Mouse (Mus musculus): ENCODE data around the gene Zdhhc11. TPM values are rescaled to one million over a fixed set of nuclear protein-coding genes. Genes with fewer than 3 reads are reported as not detected.
A peak's percentile ranks its signal among the peaks of the same experiment; 100 is the strongest.
"Not testable (repeated sequence)": the region's sequence is repeated elsewhere in the genome, so short reads cannot be mapped to it uniquely, and the experiment has no call there.

The Zdhhc11 gene
- polyA plus RNA-seq, 1 experiment from 2014 or later, result not detected

- WGBS, result 55% methylated on average over 12 of the region's 12 CpGs
- H3K4me1 ChIP-seq (replicated peaks), result no peaks in the 10 kb centered on the region; the same call in 1 of the 2 replicates
- no peak overlapping the region for H3K4me3 ChIP-seq (replicated peaks)
- no peak overlapping the region for H3K9ac ChIP-seq (replicated peaks)
- no peak overlapping the region for H3K4me2 ChIP-seq (replicated peaks)
- H3K27ac ChIP-seq, result no peak overlapping the region
- no peaks in the 10 kb centered on the region for H3K27me3 ChIP-seq
- peak; percentile 90 for ATAC-seq
- H3K36me3 ChIP-seq, result no peaks in the 10 kb centered on the region
- no peaks in the 10 kb centered on the region for H3K9me3 ChIP-seq
Measured at GRCm38 (mm10) chr13:73970545-73971448, 7.1 kb downstream of the Zdhhc11 start.

- Histone ChIP-seq H3K9ac (replicated peaks) (no peak overlapping the region), H3K36me3 (no peaks in the 10 kb centered on the region), H3K4me3 (replicated peaks) (no peak overlapping the region), H3K27ac (no peak overlapping the region), H3K4me2 (replicated peaks) (no peak overlapping the region), H3K4me1 (replicated peaks) (no peaks in the 10 kb centered on the region; the same call in 1 of the 2 replicates), H3K27me3 (no peaks in the 10 kb centered on the region), H3K9me3 (no peaks in the 10 kb centered on the region)
- 91% methylated on average over 3 of the region's 3 CpGs for WGBS
- ATAC-seq, result no peak
Measured at GRCm38 (mm10) chr13:73974523-73974922, 10.9 kb downstream of the Zdhhc11 start.

DNA sequence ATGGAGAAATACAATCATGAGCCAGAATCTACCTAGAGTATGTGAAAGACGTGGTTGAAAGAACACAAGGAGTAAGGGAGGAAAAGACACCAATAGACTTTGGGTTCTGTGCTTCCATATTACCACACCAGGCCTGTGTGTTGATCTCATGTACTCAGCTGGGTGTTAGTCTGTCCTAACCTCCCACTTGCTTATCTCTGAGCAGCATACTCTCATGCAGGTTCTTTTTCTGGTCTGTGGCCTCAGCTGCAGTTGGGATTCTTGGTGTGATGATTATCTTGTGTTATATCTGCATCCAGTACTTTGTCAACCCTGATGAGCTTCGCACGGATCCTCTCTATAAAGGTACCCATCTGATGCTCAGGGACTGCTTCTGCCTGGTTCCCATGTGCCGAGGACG lies 13.3 kb downstream of the Zdhhc11 start:
- no peaks in the 10 kb centered on the region for H3K9me3 ChIP-seq
- no peak overlapping the region for H3K27ac ChIP-seq
- 91% methylated on average over 5 of the region's 5 CpGs for WGBS
- no peaks in the 10 kb centered on the region for H3K4me1 ChIP-seq (replicated peaks)
- no peaks in the 10 kb centered on the region for H3K27me3 ChIP-seq
- H3K4me3 ChIP-seq (replicated peaks), result no peak overlapping the region
- no peak overlapping the region for H3K9ac ChIP-seq (replicated peaks)
- H3K4me2 ChIP-seq (replicated peaks), result no peak overlapping the region
- no peak for ATAC-seq
- no peaks in the 10 kb centered on the region for H3K36me3 ChIP-seq

DNA sequence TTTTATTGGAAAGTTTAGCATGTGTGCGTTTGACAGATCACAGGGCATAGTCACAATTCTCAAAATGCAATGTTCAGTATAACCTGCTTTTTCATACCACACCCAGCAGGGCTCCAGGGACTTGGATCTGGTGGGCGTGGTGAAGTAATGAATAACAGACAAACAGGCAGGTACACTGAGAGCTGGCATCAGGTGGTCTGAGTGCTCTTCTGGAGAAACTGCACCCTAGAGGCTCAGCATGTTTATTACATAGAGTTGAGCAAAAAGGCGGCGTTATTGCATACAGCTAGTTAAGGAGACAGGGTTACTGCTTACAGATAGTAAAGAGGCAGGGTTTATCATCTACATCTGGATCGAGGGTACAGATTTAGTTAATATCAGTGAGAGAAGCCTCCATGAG lies 26.7 kb downstream of the Zdhhc11 start:
- no peaks in the 10 kb centered on the region for H3K4me1 ChIP-seq (replicated peaks)
- no peak overlapping the region for H3K9ac ChIP-seq (replicated peaks)
- H3K36me3 ChIP-seq, result no peaks in the 10 kb centered on the region
- no peaks in the 10 kb centered on the region for H3K9me3 ChIP-seq
- WGBS, result 86% methylated on average over 5 of the region's 5 CpGs
- H3K4me2 ChIP-seq (replicated peaks), result no peak overlapping the region
- ATAC-seq, result no peak
- H3K4me3 ChIP-seq (replicated peaks), result no peak overlapping the region
- no peaks in the 10 kb centered on the region for H3K27me3 ChIP-seq
- H3K27ac ChIP-seq, result no peak overlapping the region

DNA sequence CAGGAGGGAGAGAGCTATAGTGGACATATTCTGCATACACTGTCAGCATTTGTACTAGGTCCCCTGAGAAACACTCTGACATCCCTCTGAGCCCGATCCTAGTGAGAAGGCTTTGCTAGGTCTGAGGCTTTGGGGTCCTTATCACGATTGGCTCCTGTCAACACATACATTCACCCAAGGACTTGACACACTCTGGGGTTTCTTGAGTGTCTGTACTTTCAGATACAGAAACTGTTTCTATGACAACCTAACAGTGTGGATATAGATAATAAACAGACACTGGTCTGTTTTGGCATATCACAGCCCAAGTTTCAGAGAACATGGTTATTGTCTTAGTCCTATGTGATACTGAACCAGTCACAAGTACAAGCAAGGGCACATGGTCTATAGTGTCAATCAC lies 27.1 kb downstream of the Zdhhc11 start:
- Histone ChIP-seq H3K36me3 (no peaks in the 10 kb centered on the region), H3K9me3 (no peaks in the 10 kb centered on the region), H3K27me3 (no peaks in the 10 kb centered on the region), H3K27ac (no peak overlapping the region), H3K4me2 (replicated peaks) (no peak overlapping the region), H3K4me3 (replicated peaks) (no peak overlapping the region), H3K9ac (replicated peaks) (no peak overlapping the region), H3K4me1 (replicated peaks) (no peaks in the 10 kb centered on the region)
- 81% methylated on average over 2 of the region's 2 CpGs for WGBS
- no peak for ATAC-seq

- H3K27me3 ChIP-seq, result no peaks in the 10 kb centered on the region
- WGBS, result 83% methylated on average over 5 of the region's 5 CpGs
- no peaks in the 10 kb centered on the region for H3K36me3 ChIP-seq
- no peak overlapping the region for H3K27ac ChIP-seq
- no peak overlapping the region for H3K4me3 ChIP-seq (replicated peaks)
- ATAC-seq, result no peak
- H3K4me2 ChIP-seq (replicated peaks), result no peak overlapping the region
- no peak overlapping the region for H3K9ac ChIP-seq (replicated peaks)
- H3K9me3 ChIP-seq, result no peaks in the 10 kb centered on the region
- no peaks in the 10 kb centered on the region for H3K4me1 ChIP-seq (replicated peaks)
Measured at GRCm38 (mm10) chr13:73991267-73991666, 27.6 kb downstream of the Zdhhc11 start.

GRCm38 (mm10) chr13:73996456-73996855 lies 32.8 kb downstream of the Zdhhc11 start:
- no peak overlapping the region for H3K27ac ChIP-seq
- no peaks in the 10 kb centered on the region for H3K36me3 ChIP-seq
- 88% methylated on average over 4 of the region's 4 CpGs for WGBS
- no peak for ATAC-seq
- no peak overlapping the region for H3K9ac ChIP-seq (replicated peaks)
- no peaks in the 10 kb centered on the region for H3K27me3 ChIP-seq
- H3K4me2 ChIP-seq (replicated peaks), result no peak overlapping the region
- H3K4me1 ChIP-seq (replicated peaks), result no peaks in the 10 kb centered on the region
- H3K4me3 ChIP-seq (replicated peaks), result no peak overlapping the region
- H3K9me3 ChIP-seq, result no peaks in the 10 kb centered on the region

DNA sequence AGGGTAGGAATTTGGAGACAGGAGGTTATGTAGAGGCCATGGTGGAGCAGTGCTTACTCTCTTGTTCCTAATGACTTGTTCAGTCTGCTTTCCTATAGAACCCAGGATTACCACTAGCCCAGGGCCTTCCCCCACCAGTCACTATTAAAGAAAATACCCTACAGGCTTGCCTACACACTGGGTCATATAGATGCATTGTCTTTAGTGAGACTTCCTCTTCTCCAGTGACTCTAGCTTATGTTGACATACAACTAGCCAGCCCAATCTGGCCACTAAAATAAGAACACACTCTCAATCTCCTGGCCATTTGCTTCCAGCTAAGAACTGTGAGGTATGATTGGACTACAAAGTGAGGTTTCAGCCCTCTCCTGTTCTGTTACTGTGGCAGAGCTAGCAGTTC lies 36.9 kb downstream of the Zdhhc11 start:
- H3K4me1 ChIP-seq (replicated peaks), result no peaks in the 10 kb centered on the region
- ATAC-seq, result no peak

DNA sequence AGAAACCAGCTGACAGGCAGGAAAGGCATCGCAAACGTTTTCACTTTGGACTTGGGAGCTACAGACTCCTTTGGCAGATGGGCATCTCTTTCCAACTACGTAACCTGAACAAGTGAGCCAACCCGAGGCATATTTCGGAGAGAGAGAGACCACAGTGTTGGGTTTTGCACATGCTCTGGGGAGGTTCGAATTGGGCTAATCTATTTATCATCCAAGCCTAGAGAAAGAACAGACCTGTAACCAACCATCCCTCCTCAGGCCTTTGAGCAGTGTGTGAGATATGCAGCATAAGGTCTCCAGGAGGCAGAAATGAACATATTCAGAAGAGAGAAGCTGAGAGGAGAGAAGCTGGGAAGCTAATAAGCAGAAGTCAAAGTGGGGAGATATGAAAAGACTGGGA lies 37.3 kb downstream of the Zdhhc11 start:
- Histone ChIP-seq H3K4me3 (replicated peaks) (no peak overlapping the region), H3K4me2 (replicated peaks) (no peak overlapping the region), H3K27ac (no peak overlapping the region), H3K36me3 (no peaks in the 10 kb centered on the region), H3K27me3 (no peaks in the 10 kb centered on the region), H3K9me3 (no peaks in the 10 kb centered on the region), H3K9ac (replicated peaks) (no peak overlapping the region), H3K4me1 (replicated peaks) (no peaks in the 10 kb centered on the region)
- WGBS, result 82% methylated on average over 6 of the region's 6 CpGs
- no peak for ATAC-seq

More for the DNA sequence above, 36.9 kb downstream of the Zdhhc11 start:
- H3K27ac ChIP-seq, result no peak overlapping the region
- no peaks in the 10 kb centered on the region for H3K9me3 ChIP-seq
- H3K4me2 ChIP-seq (replicated peaks), result no peak overlapping the region
- H3K4me3 ChIP-seq (replicated peaks), result no peak overlapping the region
- no peaks in the 10 kb centered on the region for H3K36me3 ChIP-seq
- no peak overlapping the region for H3K9ac ChIP-seq (replicated peaks)
- no peaks in the 10 kb centered on the region for H3K27me3 ChIP-seq

GRCm38 (mm10) chr13:74001492-74001891 lies 37.8 kb downstream of the Zdhhc11 start:
- no peaks in the 10 kb centered on the region for H3K9me3 ChIP-seq
- 79% methylated on average over 4 of the region's 4 CpGs for WGBS
- ATAC-seq, result no peak

DNA sequence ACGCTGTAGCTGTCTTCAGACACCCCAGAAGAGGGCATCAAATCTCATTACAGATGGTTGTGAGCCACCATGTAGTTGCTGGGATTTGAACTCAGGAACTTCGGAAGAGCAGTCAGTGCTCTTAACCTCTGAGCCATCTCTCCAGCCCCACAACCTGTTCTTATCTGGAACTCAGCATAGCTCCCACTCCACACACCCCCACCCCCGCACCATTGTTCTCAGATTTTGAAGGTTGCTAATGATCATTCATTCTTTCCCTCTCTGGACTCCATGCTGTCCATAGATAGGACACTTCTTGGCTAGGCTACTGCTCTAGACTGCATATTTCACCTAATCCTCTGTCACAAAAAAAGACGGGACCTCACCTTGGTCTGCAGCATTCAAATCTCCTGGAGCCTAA lies 43.2 kb downstream of the Zdhhc11 start:
- H3K36me3 ChIP-seq; H3K9me3 ChIP-seq; ATAC-seq; H3K4me3 ChIP-seq (replicated peaks); H3K27ac ChIP-seq; H3K4me2 ChIP-seq (replicated peaks); H3K9ac ChIP-seq (replicated peaks): not testable (repeated sequence)
- 95% methylated on average over 4 of the region's 4 CpGs for WGBS
- Histone ChIP-seq H3K27me3 (peaks cover 15% of the 10 kb centered on the region), H3K4me1 (replicated peaks) (peaks cover 18% of the 10 kb centered on the region)

More at GRCm38 (mm10) chr13:74001492-74001891, 37.8 kb downstream of the Zdhhc11 start:
- Histone ChIP-seq H3K4me2 (replicated peaks) (no peak overlapping the region), H3K27ac (no peak overlapping the region), H3K9ac (replicated peaks) (no peak overlapping the region), H3K36me3 (no peaks in the 10 kb centered on the region), H3K4me1 (replicated peaks) (no peaks in the 10 kb centered on the region), H3K27me3 (no peaks in the 10 kb centered on the region), H3K4me3 (replicated peaks) (no peak overlapping the region)

DNA sequence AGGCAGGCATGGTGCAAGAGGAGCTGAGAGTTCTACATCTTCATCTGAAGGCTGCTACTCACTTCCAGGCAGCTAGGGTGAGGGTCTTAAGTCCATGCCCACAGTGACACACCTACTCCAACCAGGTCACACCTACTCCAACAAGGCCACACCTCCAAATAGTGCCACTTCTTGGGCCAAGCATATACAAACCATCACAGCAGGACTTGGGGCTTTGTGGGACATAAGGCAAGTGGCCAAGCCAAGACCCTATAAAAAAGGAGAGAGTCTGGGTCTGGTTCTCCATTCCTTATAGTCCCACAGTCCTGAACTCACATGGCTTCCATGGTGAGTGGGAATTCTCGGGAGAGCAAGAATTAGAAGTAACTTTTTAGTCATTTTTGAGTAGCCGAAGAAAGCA lies 44.6 kb downstream of the Zdhhc11 start:
- peak overlapping the region; percentile 90 for H3K4me2 ChIP-seq (replicated peaks)
- peaks cover 18% of the 10 kb centered on the region for H3K27me3 ChIP-seq
- not testable (repeated sequence) for H3K9me3 ChIP-seq; H3K9ac ChIP-seq (replicated peaks); H3K27ac ChIP-seq; H3K4me3 ChIP-seq (replicated peaks); H3K36me3 ChIP-seq; ATAC-seq
- 76% methylated on average over 2 of the region's 2 CpGs for WGBS
- peaks cover 18% of the 10 kb centered on the region for H3K4me1 ChIP-seq (replicated peaks)
